ENCODE assay signal across 11 mouse cellular contexts in the genomic region with DNA sequence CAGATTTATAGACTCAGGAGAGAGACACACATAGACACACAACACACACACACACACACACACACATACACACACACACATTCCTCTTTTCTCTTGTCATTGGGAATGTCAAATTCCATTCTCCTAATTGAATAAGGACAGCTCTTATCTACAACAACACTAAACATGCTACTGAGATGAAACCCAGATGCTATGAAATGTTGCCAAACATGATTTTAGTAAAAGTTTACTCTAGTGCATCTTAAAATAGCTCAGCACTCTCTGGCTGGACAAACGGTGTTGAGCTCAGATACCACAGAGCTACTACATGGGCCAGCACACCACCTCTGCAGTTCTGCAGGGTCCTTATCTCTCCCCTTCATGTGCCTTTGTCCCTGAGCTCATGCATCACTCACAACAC. TPM values are rescaled to one million over a fixed set of nuclear protein-coding genes. Genes with fewer than 3 reads are reported as not detected.
DNase-seq lines count a peak whose midpoint lies in the region; ATAC-seq lines count a peak whose summit lies in the region.
"Had no signal": no experiment of that assay in that cellular context is flagged by ENCODE, and none has a peak within 500 bp of the region (broad histone marks: within the 10 kb centered on the region; RNA-seq: fewer than 3 reads in every experiment).

No protein-coding gene starts in this region.

- DNase-seq in embryonic facial prominence, embryonic 14.5 days (ENCODE audit: low spot score) = peak; percentile 59
- DNase-seq in embryonic facial prominence, embryonic 10.5 days (ENCODE audit: low spot score) = no peak
- peak; percentile 77 to 87 for DNase-seq in heart, adult 18-20 months
- DNase-seq in lung, postnatal 10 days = peak; percentile 50
- no peak for DNase-seq in right cerebral cortex, postnatal 4 days
- no peak for DNase-seq in hindbrain, embryonic 14.5 days (ENCODE audit: low spot score)
- DNase-seq in frontal cortex, postnatal 25 days (ENCODE audit: low spot score in 2 of 2) = no peak
- DNase-seq: left cerebral cortex, postnatal 4 days had no signal

- 28% methylated on average over 1 of the region's 1 CpGs for WGBS in embryonic facial prominence, embryonic 14.5 days
- WGBS in embryonic facial prominence, embryonic 10.5 days = 65% methylated on average over 1 of the region's 1 CpGs
- 37% methylated on average over 1 of the region's 1 CpGs for WGBS in kidney, embryonic 16.5 days
- WGBS in hindbrain, embryonic 14.5 days = 74% methylated on average over 1 of the region's 1 CpGs

- no peaks in the 10 kb centered on the region for H3K36me3 ChIP-seq in embryonic facial prominence, embryonic 14.5 days (ENCODE audit: control insufficient read depth, insufficient read depth, low read length)
- H3K36me3 ChIP-seq in embryonic facial prominence, embryonic 10.5 days (replicated peaks) = no peaks in the 10 kb centered on the region
- H3K36me3 ChIP-seq in kidney, embryonic 16.5 days (ENCODE audit: insufficient read depth, low read length) = no peaks in the 10 kb centered on the region
- H3K36me3 ChIP-seq in hindbrain, embryonic 14.5 days (replicated peaks; ENCODE audit: control insufficient read depth, insufficient read depth) = no peaks in the 10 kb centered on the region

- H3K4me3 ChIP-seq in embryonic facial prominence, embryonic 14.5 days (ENCODE audit: low read depth, low read length) = no peak overlapping the region
- H3K4me3 ChIP-seq in embryonic facial prominence, embryonic 10.5 days = no peak overlapping the region
- no peak overlapping the region for H3K4me3 ChIP-seq in kidney, embryonic 16.5 days (ENCODE audit: low read length)
- H3K4me3 ChIP-seq in hindbrain, embryonic 14.5 days (replicated peaks; ENCODE audit: low read length) = no peak overlapping the region
- H3K4me3 ChIP-seq: forebrain, embryonic 13.5 days; myocyte had no signal

- no peak overlapping the region for H3K9ac ChIP-seq in embryonic facial prominence, embryonic 14.5 days (ENCODE audit: low read depth, low read length)
- H3K9ac ChIP-seq in kidney, embryonic 16.5 days (replicated peaks; ENCODE audit: low read length) = no peak overlapping the region
- H3K9ac ChIP-seq in hindbrain, embryonic 14.5 days = no peak overlapping the region
- H3K9ac ChIP-seq: forebrain, embryonic 13.5 days had no signal

- H3K27ac ChIP-seq in embryonic facial prominence, embryonic 14.5 days (replicated peaks; ENCODE audit: low read depth, low read length) = no peak overlapping the region
- H3K27ac ChIP-seq in embryonic facial prominence, embryonic 10.5 days (replicated peaks) = no peak overlapping the region
- H3K27ac ChIP-seq in kidney, embryonic 16.5 days (ENCODE audit: low read length) = peak overlapping the region; percentile 65; the same call in 1 of the 2 replicates
- H3K27ac ChIP-seq in hindbrain, embryonic 14.5 days = no peak overlapping the region
- H3K27ac ChIP-seq: forebrain, embryonic 13.5 days had no signal

- no peaks in the 10 kb centered on the region for H3K4me1 ChIP-seq in embryonic facial prominence, embryonic 14.5 days (ENCODE audit: control insufficient read depth, insufficient read depth, low read length)
- H3K4me1 ChIP-seq in embryonic facial prominence, embryonic 10.5 days = no peaks in the 10 kb centered on the region
- no peaks in the 10 kb centered on the region for H3K4me1 ChIP-seq in kidney, embryonic 16.5 days (ENCODE audit: insufficient read depth, low read length)
- no peaks in the 10 kb centered on the region for H3K4me1 ChIP-seq in hindbrain, embryonic 14.5 days (replicated peaks; ENCODE audit: control insufficient read depth, insufficient read depth, low read length)
- H3K4me1 ChIP-seq: forebrain, embryonic 13.5 days had no signal

- H3K9me3 ChIP-seq in embryonic facial prominence, embryonic 14.5 days (ENCODE audit: control insufficient read depth, low read length) = no peaks in the 10 kb centered on the region
- no peaks in the 10 kb centered on the region for H3K9me3 ChIP-seq in embryonic facial prominence, embryonic 10.5 days
- H3K9me3 ChIP-seq in kidney, embryonic 16.5 days (ENCODE audit: low read length) = no peaks in the 10 kb centered on the region
- H3K9me3 ChIP-seq in hindbrain, embryonic 14.5 days (ENCODE audit: control insufficient read depth, low read length) = no peaks in the 10 kb centered on the region
- H3K9me3 ChIP-seq: forebrain, embryonic 13.5 days had no signal

- peak; percentile 30; the same call in 1 of the 2 replicates for ATAC-seq in embryonic facial prominence, embryonic 14.5 days (ENCODE audit: low read depth)
- ATAC-seq in kidney, embryonic 16.5 days (ENCODE audit: low FRiP score, low TSS enrichment) = peak; percentile 86
- no peak for ATAC-seq in hindbrain, embryonic 14.5 days (ENCODE audit: low FRiP score)
- ATAC-seq: forebrain, embryonic 13.5 days had no signal

- no peak overlapping the region for H3K4me2 ChIP-seq in embryonic facial prominence, embryonic 14.5 days (ENCODE audit: low read depth, low read length)
- no peak overlapping the region for H3K4me2 ChIP-seq in kidney, embryonic 16.5 days (replicated peaks; ENCODE audit: low read depth, low read length)
- H3K4me2 ChIP-seq in hindbrain, embryonic 14.5 days (replicated peaks) = no peak overlapping the region
- H3K4me2 ChIP-seq: forebrain, embryonic 13.5 days had no signal

- no peaks in the 10 kb centered on the region for H3K27me3 ChIP-seq in embryonic facial prominence, embryonic 14.5 days (replicated peaks; ENCODE audit: control insufficient read depth, insufficient read depth, low read length)
- H3K27me3 ChIP-seq in embryonic facial prominence, embryonic 10.5 days (replicated peaks; ENCODE audit: low read depth, poor library complexity, severe bottlenecking) = no peaks in the 10 kb centered on the region
- no peaks in the 10 kb centered on the region for H3K27me3 ChIP-seq in kidney, embryonic 16.5 days (ENCODE audit: insufficient read depth, low read length)
- H3K27me3 ChIP-seq in hindbrain, embryonic 14.5 days (ENCODE audit: control insufficient read depth, insufficient read depth, low read length) = no peaks in the 10 kb centered on the region
- H3K27me3 ChIP-seq: forebrain, embryonic 13.5 days had no signal

RNA-seq across cellular contexts. Expression of a gene that starts 12.8 kb away (rescaled TPM):
- polyA plus RNA-seq in embryonic facial prominence, embryonic 14.5 days (2014; fragmentation: Nextera tagmentation; extraction: Ambion mirVana) = 1.1 and 1.3 TPM in 2 replicates
- 1.7 and 2.1 TPM in 2 replicates for polyA plus RNA-seq in embryonic facial prominence, embryonic 10.5 days (2016; fragmentation: Nextera tagmentation; extraction: Ambion mirVana)
- 1,000 to 10,000 TPM; 6,493 to 6,642 TPM for total RNA-seq in heart, adult 18-20 months (2021)
- 0.98 and 1.3 TPM in 2 replicates for polyA plus RNA-seq in kidney, embryonic 16.5 days (2015; fragmentation: Nextera tagmentation; extraction: Ambion mirVana)
- polyA plus RNA-seq in hindbrain, embryonic 14.5 days (2014; fragmentation: Nextera tagmentation; extraction: Ambion mirVana) = 0.80 and 1.5 TPM in 2 replicates

RNA-seq across cellular contexts. Expression of a gene that starts 55.1 kb away (rescaled TPM):
- 6.9 and 7.3 TPM in 2 replicates for polyA plus RNA-seq in embryonic facial prominence, embryonic 14.5 days (2014; fragmentation: Nextera tagmentation; extraction: Ambion mirVana)
- 4.9 and 5.1 TPM in 2 replicates for polyA plus RNA-seq in embryonic facial prominence, embryonic 10.5 days (2016; fragmentation: Nextera tagmentation; extraction: Ambion mirVana)
- 10 to 100 TPM; 13.5 TPM for total RNA-seq in heart, adult 18-20 months (2021)
- 2.8 and 3.0 TPM in 2 replicates for polyA plus RNA-seq in kidney, embryonic 16.5 days (2015; fragmentation: Nextera tagmentation; extraction: Ambion mirVana)
- 6.0 and 7.8 TPM in 2 replicates for polyA plus RNA-seq in hindbrain, embryonic 14.5 days (2014; fragmentation: Nextera tagmentation; extraction: Ambion mirVana)

Comparison
In these comparisons a context has a peak if more than half of its experiments do, and no peak if none do; other contexts are left out.
1. DNase-seq: peak in embryonic facial prominence, embryonic 14.5 days (single experiment), heart, adult 18-20 months (2 of 2) and lung, postnatal 10 days (single experiment); none in embryonic facial prominence, embryonic 10.5 days (single experiment), right cerebral cortex, postnatal 4 days (single experiment), hindbrain, embryonic 14.5 days (single experiment) and frontal cortex, postnatal 25 days (0 of 2).